Mouse (Mus musculus): ENCODE results near the gene Ddx49.

DNA sequence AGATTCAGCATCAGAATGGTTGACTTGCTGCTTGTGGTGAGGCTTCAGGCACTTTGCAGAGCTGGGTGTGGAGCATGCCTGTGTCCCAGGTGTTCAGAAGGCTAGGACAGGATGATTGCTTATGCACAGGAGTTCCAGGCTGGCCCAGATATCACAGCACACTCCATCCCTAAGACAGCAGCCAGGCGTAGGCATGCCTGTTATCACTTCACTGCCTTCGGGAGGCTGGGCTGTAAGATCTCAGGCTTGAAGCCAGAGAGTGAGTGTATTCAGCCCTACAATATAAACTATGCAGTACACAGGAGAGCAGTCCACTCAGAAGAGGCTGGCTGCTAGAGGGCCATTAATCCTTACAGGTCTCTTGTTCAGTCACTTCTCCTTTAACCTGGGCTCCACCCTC lies 43.2 kb downstream of the Ddx49 start:
- TF ChIP-seq CTCF (conservative IDR thresholded peaks at IDR 0.05 in 1 of 2, IDR thresholded peaks at IDR 0.05 in 1 of 2; ENCODE audit: low read depth in 2 of 2, low read length in 2 of 2) (no peak), EP300 (IDR thresholded peaks at IDR 0.05; ENCODE audit: low read length) (no peak), POLR2AphosphoS2 (IDR thresholded peaks at IDR 0.05; ENCODE audit: low read depth, low read length) (no peak), POLR2A (IDR thresholded peaks at IDR 0.05; ENCODE audit: low read depth, low read length) (no peak), ETS1 (conservative IDR thresholded peaks at IDR 0.05; ENCODE audit: low read depth, low read length) (no peak), TBP (conservative IDR thresholded peaks at IDR 0.05; ENCODE audit: low read depth, low read length) (no peak)
